Mouse (Mus musculus): ENCODE data around the gene Susd4.

Susd4 gene

GRCm38 (mm10) chr1:182856636-182857035 lies 93.0 kb downstream of the Susd4 start:
- DNase-seq (ENCODE audit: low spot score) = peak; percentile 77

GRCm38 (mm10) chr1:182861671-182862358 lies 98.2 kb downstream of the Susd4 start:
- DNase-seq (ENCODE audit: low spot score) = no peak

GRCm38 (mm10) chr1:182863396-182863795 lies 99.7 kb downstream of the Susd4 start:
- no peak for DNase-seq (ENCODE audit: low spot score)

- no peak for DNase-seq (ENCODE audit: low spot score)
Observed at GRCm38 (mm10) chr1:182867886-182868285, 104.2 kb downstream of the Susd4 start.

GRCm38 (mm10) chr1:182868432-182869113 lies 104.9 kb downstream of the Susd4 start:
- peak; percentile 80 for DNase-seq (ENCODE audit: low spot score)

GRCm38 (mm10) chr1:182869114-182869456 lies 105.4 kb downstream of the Susd4 start:
- DNase-seq (ENCODE audit: low spot score) = peak; percentile 20

GRCm38 (mm10) chr1:182878156-182878555 lies 114.5 kb downstream of the Susd4 start:
- DNase-seq (ENCODE audit: low spot score) = no peak

- DNase-seq (ENCODE audit: low spot score) = no peak
Observed at GRCm38 (mm10) chr1:182878719-182879118, 115.1 kb downstream of the Susd4 start.

- DNase-seq (ENCODE audit: low spot score) = no peak
Observed at GRCm38 (mm10) chr1:182881246-182881645, 117.6 kb downstream of the Susd4 start.

GRCm38 (mm10) chr1:182882611-182883010 lies 119.0 kb downstream of the Susd4 start:
- no peak for DNase-seq (ENCODE audit: low spot score)

- no peak for DNase-seq (ENCODE audit: low spot score)
Observed at GRCm38 (mm10) chr1:182895698-182896097, 132.0 kb downstream of the Susd4 start.

GRCm38 (mm10) chr1:182897071-182897470 lies 133.4 kb downstream of the Susd4 start:
- DNase-seq (ENCODE audit: low spot score) = no peak

- DNase-seq (ENCODE audit: low spot score) = no peak
Observed at GRCm38 (mm10) chr1:182897506-182898138, 134.0 kb downstream of the Susd4 start.

- peak; percentile 76 for DNase-seq (ENCODE audit: low spot score)
Observed at GRCm38 (mm10) chr1:182902095-182902494, 138.4 kb downstream of the Susd4 start.

GRCm38 (mm10) chr1:182902906-182903305 lies 139.2 kb downstream of the Susd4 start:
- DNase-seq (ENCODE audit: low spot score) = peak; percentile 28

GRCm38 (mm10) chr1:182905669-182906068 lies 142.0 kb downstream of the Susd4 start:
- no peak for DNase-seq (ENCODE audit: low spot score)

GRCm38 (mm10) chr1:182908050-182909036 lies 144.7 kb downstream of the Susd4 start:
- DNase-seq (ENCODE audit: low spot score) = peak; percentile 99

- peak; percentile 33 for DNase-seq (ENCODE audit: low spot score)
Observed at GRCm38 (mm10) chr1:182909066-182909465, 145.4 kb downstream of the Susd4 start.

- no peak for DNase-seq (ENCODE audit: low spot score)
Observed at GRCm38 (mm10) chr1:182909596-182909995, 145.9 kb downstream of the Susd4 start.

- no peak for DNase-seq (ENCODE audit: low spot score)
Observed at GRCm38 (mm10) chr1:182912591-182912990, 148.9 kb downstream of the Susd4 start.

- no peak for DNase-seq (ENCODE audit: low spot score)
Observed at GRCm38 (mm10) chr1:182914121-182914908, 150.7 kb downstream of the Susd4 start.
